In genomic region chr17:36271586-36272256, GRCm38 (mm10) we compare ENCODE assay signal across 8 mouse cellular contexts. TPM values are rescaled to one million over a fixed set of nuclear protein-coding genes. Genes with fewer than 3 reads are reported as not detected.
DNase-seq lines count a peak whose midpoint lies in the region; ATAC-seq and TF ChIP-seq lines count a peak whose summit lies in the region.

Gene Trim39 (minus strand): TSS chr17:36272247.

- WGBS in hindbrain, embryonic 11.5 days: 2% methylated on average over 43 of the region's 43 CpGs

- H3K4me1 ChIP-seq in hindbrain, embryonic 11.5 days (replicated peaks; ENCODE audit: control insufficient read depth, insufficient read depth, low read length): peaks cover 2% of the 10 kb centered on the region
- H3K4me1 ChIP-seq in megakaryocyte, embryonic 14.5 days: peaks cover 62% of the 10 kb centered on the region

- H3K9ac ChIP-seq in hindbrain, embryonic 11.5 days (ENCODE audit: low read depth, low read length): peak within 1 kb of the TSS; percentile 96

- DNase-seq in gastrocnemius, adult 8-10 months (ENCODE audit: low spot score in 2 of 2): peak; percentile 64 to 73
- DNase-seq in gastrocnemius, postnatal 25 days: no peak
- DNase-seq in brain, embryonic 14.5 days (ENCODE audit: low read depth): peak; percentile 94
- DNase-seq in fibroblast of lung, adult 2 months (ENCODE audit: low read depth): peak; percentile 65
- no peak for DNase-seq in hindbrain, embryonic 11.5 days (ENCODE audit: low spot score)
- no peak for DNase-seq in left cerebral cortex, adult 2 months (ENCODE audit: extremely low spot score in 1 of 2, low spot score in 2 of 2)
- DNase-seq in right cerebral cortex, postnatal 4 days: peak; percentile 75

- H3K9me3 ChIP-seq in hindbrain, embryonic 11.5 days (ENCODE audit: control insufficient read depth, low read length): no peaks in the 10 kb centered on the region
- no peaks in the 10 kb centered on the region for H3K9me3 ChIP-seq in megakaryocyte, embryonic 14.5 days

- H3K27ac ChIP-seq in hindbrain, embryonic 11.5 days (ENCODE audit: low read depth, low read length): peak within 1 kb of the TSS; percentile 90
- H3K27ac ChIP-seq in left cerebral cortex, adult 2 months: peak within 1 kb of the TSS; percentile 99

- intact Hi-C loops in left cerebral cortex, adult 2 months (cut with DNase I): loop anchor here (1.0 to 10.0 kb wide), 3 partner anchors 14 to 773 kb away; partner anchors contain the start of gene Gabbr1

- H3K27me3 ChIP-seq in hindbrain, embryonic 11.5 days (ENCODE audit: control insufficient read depth, insufficient read depth, low read length): no peaks in the 10 kb centered on the region
- no peaks in the 10 kb centered on the region for H3K27me3 ChIP-seq in megakaryocyte, embryonic 14.5 days (replicated peaks)

- peak within 1 kb of the TSS; percentile 69 for H3K4me2 ChIP-seq in hindbrain, embryonic 11.5 days (replicated peaks; ENCODE audit: low read depth, low read length)

- H3K36me3 ChIP-seq in hindbrain, embryonic 11.5 days (ENCODE audit: control insufficient read depth, insufficient read depth, low read length): no peaks in the 10 kb centered on the region; the same call in 1 of the 2 replicates
- peaks cover 61% of the 10 kb centered on the region for H3K36me3 ChIP-seq in megakaryocyte, embryonic 14.5 days (replicated peaks; ENCODE audit: low read length)

- TF ChIP-seq POLR2A in brain, embryonic 14.5 days (IDR thresholded peaks at IDR 0.05; ENCODE audit: borderline replicate concordance, extremely low read depth, insufficient read depth, insufficient read length, poor library complexity, severe bottlenecking): no peak; the same call in 1 of the 2 replicates

- ATAC-seq in hindbrain, embryonic 11.5 days (ENCODE audit: low FRiP score): peak; percentile 87

- peak within 1 kb of the TSS; percentile 96 for H3K4me3 ChIP-seq in hindbrain, embryonic 11.5 days (ENCODE audit: low read depth, low read length)
- H3K4me3 ChIP-seq in left cerebral cortex, adult 2 months: peak within 1 kb of the TSS; percentile 88
- peak within 1 kb of the TSS; percentile 94 for H3K4me3 ChIP-seq in megakaryocyte, embryonic 14.5 days (replicated peaks)

- no peak for TF ChIP-seq CTCF in brain, embryonic 14.5 days (IDR thresholded peaks at IDR 0.05; ENCODE audit: borderline replicate concordance, extremely low read depth, insufficient read depth, insufficient read length)
- TF ChIP-seq CTCF in left cerebral cortex, adult 2 months (IDR thresholded peaks at IDR 0.05): no peak

RNA-seq across cellular contexts. Expression of gene Trim39, which starts in this region (rescaled TPM):
- total RNA-seq in gastrocnemius, adult 8-10 months (2022): 1 to 10 TPM; 5.5 to 9.7 (median 7.5) TPM
- total RNA-seq in gastrocnemius, postnatal 25 days (2021): 1 to 10 TPM; 5.0 to 5.6 TPM
- 45.9 and 47.9 TPM in 2 replicates for polyA plus RNA-seq in brain, embryonic 14.5 days (2012; rRNA removed)
- 19.5 and 22.3 TPM in 2 replicates for polyA plus RNA-seq in hindbrain, embryonic 11.5 days (2014; fragmentation: Nextera tagmentation; extraction: Ambion mirVana)
- total RNA-seq in left cerebral cortex, adult 2 months (2021): 10 to 100 TPM; 25.1 to 27.2 TPM
- polyA plus RNA-seq in megakaryocyte, embryonic 14.5 days (2012; ENCODE audit: insufficient read depth, low replicate concordance): 2.5 TPM in 2 replicates

Comparison
In these comparisons a context has a peak if more than half of its experiments do, and no peak if none do; other contexts are left out.
1. DNase-seq: peak in gastrocnemius, adult 8-10 months (2 of 2), brain, embryonic 14.5 days (single experiment), fibroblast of lung, adult 2 months (single experiment) and right cerebral cortex, postnatal 4 days (single experiment); none in gastrocnemius, postnatal 25 days (single experiment), hindbrain, embryonic 11.5 days (single experiment) and left cerebral cortex, adult 2 months (0 of 2).
2. Peak in every context shown above with its lines, with median percentiles within 50 percentile points of each other: H3K4me3 ChIP-seq.